Mouse (Mus musculus) liver, embryonic 11.5 days (tissue): ENCODE data around the gene Fbxw2. TPM values are rescaled to one million over a fixed set of nuclear protein-coding genes. Genes with fewer than 3 reads are reported as not detected.
"Not testable (repeated sequence)": the region's sequence is repeated elsewhere in the genome, so short reads cannot be mapped to it uniquely, and the experiment has no call there.

Experiments used
- ATAC-seq: fragments of 200-750 bp; cut with Nextera tagmentation; replicated peaks from 2 replicates; pipeline ENCODE4 v1.8.0; 2017; ENCODE audit warnings: moderate number of reproducible peaks, mild to moderate bottlenecking, moderate TSS enrichment, moderate library complexity; ENCODE audit not compliant: low FRiP score
- DNase-seq: peaks from one replicate; pipeline ENCODE4 v3.0.0-alpha.2; 2017; ENCODE audit warnings: low spot score
- H3K27ac ChIP-seq: fragments of 300-500 bp; sonication (generic); 2 replicates; pipeline ENCODE4 v1.5.1; 2014; ENCODE audit warnings: mild to moderate bottlenecking, low read depth, low read length, control low read depth
- H3K27me3 ChIP-seq: fragments of 300-500 bp; sonication (generic); replicated peaks from 2 replicates; pipeline ENCODE4 v1.6.1; 2014; ENCODE audit warnings: low read length, mixed read lengths; ENCODE audit not compliant: control insufficient read depth, insufficient read depth
- H3K36me3 ChIP-seq: fragments of 300-500 bp; sonication (generic); 2 replicates; pipeline ENCODE4 v1.6.1; 2014; ENCODE audit warnings: mild to moderate bottlenecking, low read length, moderate library complexity, mixed read lengths; ENCODE audit not compliant: control insufficient read depth, insufficient read depth
- H3K4me1 ChIP-seq: fragments of 300-500 bp; sonication (generic); replicated peaks from 2 replicates; pipeline ENCODE4 v1.6.1; 2014; ENCODE audit warnings: low read length, mixed read lengths; ENCODE audit not compliant: control insufficient read depth, insufficient read depth
- H3K4me2 ChIP-seq: fragments of 300-500 bp; sonication (generic); 2 replicates; pipeline ENCODE4 v1.6.1; 2014; ENCODE audit warnings: mild to moderate bottlenecking, control low read depth, moderate library complexity
- H3K4me3 ChIP-seq: fragments of 300-500 bp; sonication (generic); 2 replicates; pipeline ENCODE4 v1.5.1; 2014; ENCODE audit warnings: low read depth, low read length, control low read depth
- H3K9ac ChIP-seq: fragments of 300-500 bp; sonication (generic); 2 replicates; pipeline ENCODE4 v1.6.1; 2014; ENCODE audit warnings: low read depth, low read length, control low read depth
- H3K9me3 ChIP-seq: fragments of 300-500 bp; sonication (generic); 2 replicates; pipeline ENCODE4 v1.6.1; 2016; ENCODE audit warnings: low read length, inconsistent platforms, mixed read lengths; ENCODE audit not compliant: control insufficient read depth
- WGBS: fragments of 180-500 bp; shearing (Covaris S2); extraction: QIAGEN DNeasy Blood & Tissue Kit; methylation state at CpG from one replicate; pipeline ENCODE4 v1.1.7; 2014; 5-methylcytosine and 5-hydroxymethylcytosine counted together
- polyA plus RNA-seq: library from polyadenylated mRNA; unstranded; fragments of >200 nt; fragmentation: Nextera tagmentation; extraction: Ambion mirVana; gene quantifications from 2 replicates; pipeline ENCODE4 v1.2.1, GENCODE M21; 2014

The Fbxw2 gene
- polyA plus RNA-seq, 1 experiment from 2014 or later = 78.7 TPM

DNA sequence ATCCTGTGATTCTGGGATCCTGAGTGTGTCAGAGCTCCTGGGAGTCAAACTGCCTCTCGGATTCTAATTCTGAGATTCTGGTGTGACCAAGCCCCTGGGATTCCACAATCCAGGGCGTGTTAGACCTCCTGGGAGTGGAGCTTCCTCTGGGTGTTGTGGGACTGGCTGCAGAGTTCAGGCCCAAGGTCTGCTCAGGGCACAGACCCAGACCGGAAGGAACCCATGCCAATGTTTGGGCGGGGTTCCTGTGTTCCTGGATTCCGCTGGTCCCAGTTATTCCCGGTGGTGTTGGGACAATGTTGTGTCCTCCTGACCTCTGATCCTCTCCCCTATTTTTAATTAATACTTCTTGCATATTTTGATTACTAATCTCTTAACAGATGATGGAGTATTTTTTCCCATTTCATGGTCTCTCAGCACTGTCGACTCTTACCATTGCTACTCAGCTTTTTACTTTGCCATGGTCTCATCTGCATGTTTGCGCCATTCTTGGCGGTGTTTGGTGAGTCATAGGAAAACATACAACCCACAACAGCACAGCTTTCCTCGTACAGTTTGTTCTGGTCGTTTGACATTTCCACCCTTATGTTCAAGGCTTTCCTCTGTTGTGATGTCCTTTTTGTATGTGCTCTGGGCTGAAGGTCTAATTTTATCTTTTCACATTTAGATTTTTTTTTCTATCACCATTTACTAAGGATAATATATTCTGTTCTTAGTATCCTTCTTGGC lies 17.3 kb upstream of the Fbxw2 start:
- no peak overlapping the region for H3K4me2 ChIP-seq
- no peak overlapping the region for H3K27ac ChIP-seq
- ATAC-seq (no peak), DNase-seq (no peak)
- no peaks in the 10 kb centered on the region for H3K27me3 ChIP-seq
- no peaks in the 10 kb centered on the region for H3K36me3 ChIP-seq
- H3K4me3 ChIP-seq = no peak overlapping the region
- 75% methylated on average over 11 of the region's 11 CpGs for WGBS
- no peaks in the 10 kb centered on the region for H3K9me3 ChIP-seq
- H3K9ac ChIP-seq = no peak overlapping the region
- H3K4me1 ChIP-seq = no peaks in the 10 kb centered on the region

- H3K4me2 ChIP-seq = no peak overlapping the region
- H3K9me3 ChIP-seq = no peaks in the 10 kb centered on the region
- H3K4me3 ChIP-seq = no peak overlapping the region
- H3K36me3 ChIP-seq = no peaks in the 10 kb centered on the region
- DNase-seq = no peak
- no peak overlapping the region for H3K9ac ChIP-seq
- H3K4me1 ChIP-seq = no peaks in the 10 kb centered on the region
- no peak for ATAC-seq
- no peak overlapping the region for H3K27ac ChIP-seq
- H3K27me3 ChIP-seq = no peaks in the 10 kb centered on the region
- WGBS = 91% methylated on average over 8 of the region's 8 CpGs
These were observed 15.6 kb upstream of the Fbxw2 start for GRCm38 (mm10) chr2:34841706-34842105.

DNA sequence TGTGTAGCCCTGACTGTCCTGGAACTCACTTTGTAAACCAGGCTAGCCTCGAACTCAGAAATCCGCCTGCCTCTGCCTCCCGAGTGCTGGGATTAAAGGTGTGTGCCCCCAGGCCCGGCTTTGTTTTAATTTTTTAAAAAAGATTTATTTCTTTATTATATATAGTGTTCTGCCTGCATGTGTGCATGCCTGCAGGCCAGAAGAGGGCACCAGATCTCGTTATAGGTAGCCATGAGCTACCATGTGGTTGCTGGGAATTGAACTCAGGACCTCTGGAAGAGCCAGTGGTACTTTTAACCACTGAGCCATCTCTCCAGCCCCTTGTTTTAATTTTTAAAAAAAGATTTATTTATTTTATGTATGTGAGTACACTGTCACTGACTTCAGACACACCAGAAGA lies 14.0 kb upstream of the Fbxw2 start:
- not testable (repeated sequence) for H3K4me3 ChIP-seq, H3K27ac ChIP-seq, H3K27me3 ChIP-seq, H3K9me3 ChIP-seq, H3K36me3 ChIP-seq, H3K4me2 ChIP-seq, H3K4me1 ChIP-seq, ATAC-seq, H3K9ac ChIP-seq, DNase-seq
- 79% methylated on average over 5 of the region's 5 CpGs for WGBS

- no peak for ATAC-seq
- no peaks in the 10 kb centered on the region for H3K36me3 ChIP-seq
- H3K9me3 ChIP-seq = no peaks in the 10 kb centered on the region
- H3K9ac ChIP-seq = no peak overlapping the region
- WGBS = 60% methylated on average over 3 of the region's 3 CpGs
- no peak overlapping the region for H3K27ac ChIP-seq
- no peak for DNase-seq
- H3K27me3 ChIP-seq = no peaks in the 10 kb centered on the region
- no peak overlapping the region for H3K4me2 ChIP-seq
- H3K4me1 ChIP-seq = no peaks in the 10 kb centered on the region
- H3K4me3 ChIP-seq = no peak overlapping the region
These were observed 9.6 kb upstream of the Fbxw2 start for GRCm38 (mm10) chr2:34835669-34836068.

DNA sequence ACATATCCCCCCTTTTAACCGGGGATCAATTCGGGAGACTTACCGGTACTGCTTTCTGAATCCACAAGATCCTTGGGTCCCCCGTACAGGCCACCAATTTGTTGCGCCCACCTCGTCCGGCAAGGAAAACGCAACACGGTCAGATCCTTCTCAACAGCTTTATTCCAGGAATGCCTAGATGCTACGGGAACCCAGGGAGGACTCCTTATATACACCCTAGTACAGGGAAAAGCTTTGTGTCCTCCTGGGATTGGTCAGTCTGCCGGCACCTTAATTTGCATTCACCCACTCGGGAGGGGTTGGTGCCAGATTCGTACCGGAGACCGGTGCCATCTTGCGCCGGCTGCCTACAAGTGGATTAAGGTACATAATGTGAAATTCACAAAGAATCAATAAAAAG lies 7.5 kb upstream of the Fbxw2 start:
- Histone ChIP-seq H3K36me3 (no peaks in the 10 kb centered on the region), H3K27ac (no peak overlapping the region), H3K9me3 (no peaks in the 10 kb centered on the region), H3K4me3 (no peak overlapping the region), H3K27me3 (no peaks in the 10 kb centered on the region), H3K4me1 (no peaks in the 10 kb centered on the region), H3K4me2 (no peak overlapping the region), H3K9ac (no peak overlapping the region)
- WGBS = 84% methylated on average over 17 of the region's 17 CpGs
- ATAC-seq = no peak
- DNase-seq = no peak

DNA sequence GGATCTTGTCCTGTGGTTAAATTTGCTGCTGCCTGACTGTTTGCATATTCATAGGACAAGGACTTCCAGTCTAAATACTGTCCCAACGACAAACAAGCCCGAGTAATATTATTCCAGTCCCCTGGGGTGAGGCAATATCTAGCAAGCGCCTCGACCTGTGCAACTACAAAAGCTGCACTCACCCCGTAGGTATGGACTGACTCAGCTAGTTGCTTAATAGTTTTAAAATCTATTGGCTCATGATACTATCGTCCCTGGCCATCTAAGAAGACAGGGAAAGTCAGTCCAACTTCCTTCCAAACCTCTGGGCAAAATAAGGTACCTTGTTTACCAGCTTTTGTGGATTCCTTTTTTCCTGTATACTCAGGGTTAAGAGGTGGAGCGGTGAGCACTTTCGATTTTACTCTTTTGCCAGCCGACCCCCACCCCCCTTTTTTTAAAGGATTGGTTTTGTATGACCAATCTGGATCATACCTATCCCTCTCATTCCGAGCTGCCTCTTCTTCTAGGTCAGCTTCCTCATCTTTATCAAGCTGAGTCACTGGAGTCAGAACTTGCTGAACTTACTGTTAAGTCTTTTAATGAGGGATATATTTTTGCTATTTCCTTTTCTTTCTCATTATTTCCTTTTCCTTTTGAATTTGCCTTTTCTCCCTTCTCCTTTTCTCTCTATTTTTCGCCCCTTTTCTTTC lies 6.8 kb upstream of the Fbxw2 start, which contains the start of gene Gm34653:
Gene Gm34653, plus strand, starts transcription at position 242 of the 692 bp plus-strand sequence.
- WGBS = 68% methylated on average over 11 of the region's 11 CpGs
- not testable (repeated sequence) for H3K4me3 ChIP-seq, H3K27ac ChIP-seq, H3K4me2 ChIP-seq, H3K9ac ChIP-seq, DNase-seq, H3K36me3 ChIP-seq, H3K9me3 ChIP-seq, H3K4me1 ChIP-seq, H3K27me3 ChIP-seq, ATAC-seq

DNA sequence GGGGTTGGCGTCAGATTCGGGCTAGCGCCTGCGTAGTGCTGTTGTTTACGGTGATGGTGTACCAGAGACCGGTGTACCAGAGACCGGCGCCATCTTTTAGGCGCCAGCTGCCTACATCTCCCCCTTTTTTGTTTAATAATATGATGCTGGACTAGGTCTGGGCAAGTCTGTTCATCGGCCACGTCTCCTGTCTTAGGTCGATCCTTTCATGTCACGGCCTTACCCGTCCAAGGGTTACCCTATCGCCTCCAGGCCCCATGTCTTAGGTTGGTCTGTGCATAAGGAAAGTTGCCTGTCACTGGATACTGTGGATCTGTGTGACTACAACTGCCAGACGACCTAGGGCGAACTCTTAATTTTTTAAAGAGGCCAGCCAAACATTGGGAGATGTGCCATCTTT lies 4.0 kb upstream of the Fbxw2 start:
- H3K9me3 ChIP-seq, H3K27ac ChIP-seq, H3K27me3 ChIP-seq, H3K36me3 ChIP-seq, ATAC-seq, DNase-seq, H3K4me3 ChIP-seq, H3K4me2 ChIP-seq, H3K9ac ChIP-seq, H3K4me1 ChIP-seq: not testable (repeated sequence)
- 95% methylated on average over 17 of the region's 17 CpGs for WGBS

GRCm38 (mm10) chr2:34828026-34828425 lies 1.9 kb upstream of the Fbxw2 start:
- H3K27me3 ChIP-seq = no peaks in the 10 kb centered on the region
- no peaks in the 10 kb centered on the region for H3K36me3 ChIP-seq
- no peaks in the 10 kb centered on the region for H3K9me3 ChIP-seq
- no peak for DNase-seq
- no peak overlapping the region for H3K4me3 ChIP-seq
- H3K27ac ChIP-seq = peak overlapping the region; percentile 58; the same call in 1 of the 2 replicates
- no peak overlapping the region for H3K9ac ChIP-seq
- peaks cover 18% of the 10 kb centered on the region for H3K4me1 ChIP-seq
- no peak overlapping the region for H3K4me2 ChIP-seq
- 71% methylated on average over 1 of the region's 1 CpGs for WGBS
- no peak for ATAC-seq

GRCm38 (mm10) chr2:34827591-34827990 lies 1.5 kb upstream of the Fbxw2 start:
- 86% methylated on average over 4 of the region's 4 CpGs for WGBS
- H3K9me3 ChIP-seq = no peaks in the 10 kb centered on the region
- no peak overlapping the region for H3K4me3 ChIP-seq
- no peak for DNase-seq
- no peaks in the 10 kb centered on the region for H3K27me3 ChIP-seq
- peaks cover 21% of the 10 kb centered on the region for H3K4me1 ChIP-seq
- no peak for ATAC-seq
- no peak overlapping the region for H3K9ac ChIP-seq
- peaks cover 1% of the 10 kb centered on the region; the same call in 1 of the 2 replicates for H3K36me3 ChIP-seq
- peak overlapping the region; percentile 58; the same call in 1 of the 2 replicates for H3K27ac ChIP-seq
- H3K4me2 ChIP-seq = no peak overlapping the region; the same call in 1 of the 2 replicates
